Mouse (Mus musculus): Measurements from ENCODE around the gene Srrm1.

DNA sequence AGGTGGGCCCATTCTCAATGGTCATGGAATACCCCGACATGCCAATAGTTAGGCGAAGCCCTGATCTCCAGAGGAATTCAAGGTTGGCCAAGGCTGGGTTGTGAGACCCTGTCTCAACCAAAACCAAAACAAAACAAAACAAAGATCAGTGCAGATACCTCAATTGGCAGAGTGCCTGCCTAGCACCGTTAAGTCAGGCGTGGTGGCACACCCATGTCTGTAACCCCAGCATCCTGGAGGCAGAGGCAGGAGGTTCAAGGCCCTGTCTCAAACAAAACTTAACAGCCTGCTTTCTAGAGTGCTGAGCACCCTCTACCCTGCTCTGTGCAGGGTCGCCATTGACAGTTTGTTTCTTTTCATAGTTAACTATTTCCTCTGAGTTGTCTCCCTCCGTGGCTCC lies 37.9 kb upstream of the Srrm1 start:
- no peak for TF ChIP-seq CTCF (IDR thresholded peaks at IDR 0.05; ENCODE audit: low read depth, low read length)
- TF ChIP-seq GATA1 (IDR thresholded peaks at IDR 0.05; ENCODE audit: borderline replicate concordance, low read length): no peak
- TF ChIP-seq POLR2AphosphoS5 (IDR thresholded peaks at IDR 0.05; ENCODE audit: insufficient replicate concordance, low read depth, low read length): no peak
- TF ChIP-seq TAL1 (conservative IDR thresholded peaks at IDR 0.05; ENCODE audit: low read depth, low read length): no peak
- TF ChIP-seq GATA2 (IDR thresholded peaks at IDR 0.05; ENCODE audit: borderline replicate concordance, low read depth, low read length): no peak
